Mouse (Mus musculus) cortical plate, adult 2 months (tissue): ENCODE data around the gene Fzr1.

Experiments used
- CTCF ChIP-seq: fragments of 200-500 bp; IDR thresholded peaks from 2 replicates; pipeline ENCODE4 v1.5.1; 2011; ENCODE audit warnings: mild to moderate bottlenecking, control low read depth, low read length; ENCODE audit not compliant: insufficient read depth; ENCODE audit errors: extremely low read depth
- POLR2A ChIP-seq: fragments of 200-500 bp; IDR thresholded peaks from 2 replicates; pipeline ENCODE4 v1.6.1; 2011; ENCODE audit warnings: mild to moderate bottlenecking, low read length, control low read depth; ENCODE audit not compliant: insufficient read depth; ENCODE audit errors: extremely low read depth

DNA sequence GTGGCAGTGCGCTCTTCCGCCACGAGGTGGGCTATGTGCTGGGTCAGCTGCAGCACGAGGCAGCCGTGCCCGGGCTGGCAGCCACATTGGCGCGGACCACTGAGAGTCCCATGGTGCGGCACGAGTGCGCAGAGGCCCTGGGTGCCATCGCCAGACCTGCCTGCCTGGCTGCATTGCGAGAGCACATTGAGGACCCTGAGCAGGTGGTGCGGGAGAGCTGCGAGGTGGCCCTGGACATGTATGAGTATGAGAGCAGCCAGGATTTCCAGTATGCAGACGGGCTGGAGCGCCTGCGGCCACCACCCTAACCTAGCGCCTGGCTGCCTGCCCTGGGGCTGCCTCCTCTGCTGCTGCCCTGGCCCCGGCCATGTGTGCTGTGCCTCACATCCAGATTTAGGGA lies 9.4 kb upstream of the Fzr1 start:
- TF ChIP-seq POLR2A, result no peak
- TF ChIP-seq CTCF, result no peak
